Mouse (Mus musculus) ES-E14 (cell line): ENCODE data around the gene Trim32. TPM values are rescaled to one million over a fixed set of nuclear protein-coding genes. Genes with fewer than 3 reads are reported as not detected.

Experiments used
- DNase-seq: peaks from one replicate; pipeline ENCODE4 v3.0.0-alpha.2; 2013; ENCODE audit warnings: low read depth, low spot score
- H3K27ac ChIP-seq: 2 replicates; pipeline ENCODE4 v1.5.1; 2012; ENCODE audit warnings: low read depth, mild to moderate bottlenecking, low read length, moderate library complexity, mixed read lengths; ENCODE audit not compliant: poor library complexity, insufficient read depth, severe bottlenecking
- H3K36me3 ChIP-seq: 2 replicates; pipeline ENCODE4 v1.6.1; 2012; ENCODE audit warnings: mild to moderate bottlenecking, low read length, moderate library complexity, mixed read lengths; ENCODE audit not compliant: control insufficient read depth, poor library complexity, insufficient read depth, severe bottlenecking
- H3K4me1 ChIP-seq, 2 experiments: fragments of 150-350 bp in 1 of 2; sonication (generic) in 1 of 2; 2 replicates each; pipeline ENCODE4 v1.6.1; 2012; ENCODE audit warnings: low read length in 2 of 2, mild to moderate bottlenecking in 1 of 2, mixed read lengths in 1 of 2; ENCODE audit not compliant: control insufficient read depth in 2 of 2, insufficient read depth in 2 of 2, poor library complexity in 1 of 2
- H3K4me3 ChIP-seq, 2 experiments: fragments of 150-350 bp in 1 of 2; sonication (generic) in 1 of 2; 2 replicates each; pipeline ENCODE4 v1.5.1; 2012; ENCODE audit warnings: low read length in 2 of 2, low read depth in 1 of 2, mild to moderate bottlenecking in 1 of 2, mixed read lengths in 1 of 2; ENCODE audit not compliant: insufficient read depth in 1 of 2, poor library complexity in 1 of 2, severe bottlenecking in 1 of 2
- H3K9ac ChIP-seq: 2 replicates; pipeline ENCODE4 v1.6.1; 2012; ENCODE audit warnings: low read depth, mild to moderate bottlenecking, low read length, mixed read lengths; ENCODE audit not compliant: poor library complexity, insufficient read depth, severe bottlenecking
- H3K9me3 ChIP-seq: fragments of 150-350 bp; sonication (generic); 2 replicates; pipeline ENCODE4 v1.6.1; 2012; ENCODE audit warnings: low read depth, mild to moderate bottlenecking, low read length; ENCODE audit not compliant: control insufficient read depth, insufficient read depth
- CHD2 ChIP-seq: IDR thresholded peaks from 2 replicates; pipeline ENCODE4 v1.6.1; 2014; ENCODE audit warnings: mild to moderate bottlenecking, low read depth, low read length, inconsistent platforms
- HCFC1 ChIP-seq: IDR thresholded peaks from 2 replicates; pipeline ENCODE4 v1.6.1; 2012; ENCODE audit warnings: low read length, inconsistent platforms, borderline replicate concordance; ENCODE audit not compliant: insufficient read depth
- MAFK ChIP-seq: IDR thresholded peaks from 2 replicates; pipeline ENCODE4 v1.6.1; 2014; ENCODE audit warnings: mild to moderate bottlenecking, low read depth, low read length, inconsistent platforms; ENCODE audit not compliant: insufficient read depth
- ZC3H11A ChIP-seq: IDR thresholded peaks from 2 replicates; pipeline ENCODE4 v1.6.1; 2012; ENCODE audit warnings: low read depth, mild to moderate bottlenecking, inconsistent platforms, low read length, borderline replicate concordance
- ZNF384 ChIP-seq: IDR thresholded peaks from 2 replicates; pipeline ENCODE4 v1.6.1; 2012; ENCODE audit warnings: low read depth, low read length, inconsistent platforms
- in situ Hi-C, 2 experiments: fragments of 600-800 bp; cut with MboI; formaldehyde crosslinking; loops; one replicate each; pipeline ENCODE4 v1.15.1; 2025; ENCODE audit warnings: low sequenced_read_pairs in 2 of 2, inconsistent platforms in 1 of 2; ENCODE audit not compliant: unreplicated experiment in 2 of 2
- total RNA-seq: library from RNA; depleted of rRNA; stranded (reverse); fragments of 300-350 nt; gene quantifications from 2 replicates; pipeline ENCODE4 v1.2.3, GENCODE M21; 2012

Gene Trim32
- total RNA-seq, 1 experiment: 12.4 TPM

GRCm38 (mm10) chr4:65610896-65611295 is 6.1 kb downstream of the Trim32 start:
- no peak overlapping the region for H3K4me3 ChIP-seq
- no peak for TF ChIP-seq CHD2
- TF ChIP-seq ZNF384: no peak
- no peak for TF ChIP-seq MAFK
- TF ChIP-seq HCFC1: no peak
- TF ChIP-seq ZC3H11A: no peak
- DNase-seq: no peak
- in situ Hi-C loops: no loop called here
- no peak overlapping the region for H3K9ac ChIP-seq
- no peaks in the 10 kb centered on the region for H3K9me3 ChIP-seq
- H3K27ac ChIP-seq: no peak overlapping the region
- H3K4me1 ChIP-seq: no peaks in the 10 kb centered on the region; a peak in 1 of 4 replicates
- peaks cover 22% of the 10 kb centered on the region for H3K36me3 ChIP-seq

GRCm38 (mm10) chr4:65613135-65613534 is 8.3 kb downstream of the Trim32 start:
- DNase-seq: no peak
- in situ Hi-C loops: no loop called here
- no peak overlapping the region for H3K27ac ChIP-seq
- peaks cover 22% of the 10 kb centered on the region for H3K36me3 ChIP-seq
- no peaks in the 10 kb centered on the region for H3K9me3 ChIP-seq
- TF ChIP-seq ZC3H11A (no peak), HCFC1 (no peak), CHD2 (no peak), MAFK (no peak), ZNF384 (no peak)
- no peaks in the 10 kb centered on the region; a peak in 1 of 4 replicates for H3K4me1 ChIP-seq
- H3K4me3 ChIP-seq: no peak overlapping the region
- no peak overlapping the region for H3K9ac ChIP-seq

GRCm38 (mm10) chr4:65620125-65620524 is 15.3 kb downstream of the Trim32 start:
- no peaks in the 10 kb centered on the region for H3K4me1 ChIP-seq
- DNase-seq: no peak
- H3K9ac ChIP-seq: no peak overlapping the region
- no peak overlapping the region for H3K27ac ChIP-seq
- no peaks in the 10 kb centered on the region for H3K9me3 ChIP-seq
- in situ Hi-C loops: no loop called here
- no peak for TF ChIP-seq CHD2
- TF ChIP-seq HCFC1: no peak
- no peak for TF ChIP-seq ZNF384
- TF ChIP-seq ZC3H11A: no peak
- no peak for TF ChIP-seq MAFK
- H3K36me3 ChIP-seq: peaks cover 2% of the 10 kb centered on the region; the same call in 1 of the 2 replicates
- H3K4me3 ChIP-seq: no peak overlapping the region

- H3K4me1 ChIP-seq: no peaks in the 10 kb centered on the region
- TF ChIP-seq ZNF384 (no peak), CHD2 (no peak), ZC3H11A (no peak), MAFK (no peak), HCFC1 (no peak)
- H3K9ac ChIP-seq: no peak overlapping the region
- no peak overlapping the region for H3K27ac ChIP-seq
- DNase-seq: no peak
- in situ Hi-C loops: no loop called here
- no peaks in the 10 kb centered on the region for H3K36me3 ChIP-seq
- no peaks in the 10 kb centered on the region for H3K9me3 ChIP-seq
- H3K4me3 ChIP-seq: no peak overlapping the region
Measured at GRCm38 (mm10) chr4:65638231-65638630, 33.4 kb downstream of the Trim32 start.

- no peaks in the 10 kb centered on the region for H3K9me3 ChIP-seq
- no peak overlapping the region for H3K9ac ChIP-seq
- H3K36me3 ChIP-seq: no peaks in the 10 kb centered on the region
- no peak for TF ChIP-seq CHD2
- H3K4me3 ChIP-seq: no peak overlapping the region
- H3K27ac ChIP-seq: no peak overlapping the region
- in situ Hi-C loops: no loop called here
- DNase-seq: no peak
- H3K4me1 ChIP-seq: no peaks in the 10 kb centered on the region
Measured at GRCm38 (mm10) chr4:65642611-65643010, 37.8 kb downstream of the Trim32 start.
